Mouse (Mus musculus): ENCODE results near the gene Erp27.

DNA sequence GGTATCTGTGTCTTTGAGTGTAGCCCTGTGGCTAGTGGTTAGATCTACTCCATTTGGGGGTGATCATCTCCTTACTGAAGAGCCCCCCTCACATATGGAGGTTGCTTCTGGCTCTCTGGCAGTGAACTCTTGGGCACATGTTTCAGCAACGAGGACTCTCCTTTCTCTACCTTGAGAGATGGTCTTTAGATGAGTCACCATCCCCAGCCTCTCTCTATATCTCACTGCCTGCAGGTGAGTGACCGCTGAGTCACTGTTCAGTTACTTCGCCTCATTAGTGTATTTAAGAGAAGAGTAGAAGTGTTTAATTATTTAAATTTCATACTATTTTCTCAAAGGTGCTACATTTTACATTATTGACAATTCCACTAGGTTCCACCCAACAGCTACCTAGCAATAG is 15.1 kb upstream of the Erp27 start:
- TF ChIP-seq POLR2A (IDR thresholded peaks at IDR 0.05; ENCODE audit: control insufficient read depth in 1 of 2, insufficient read depth in 1 of 2, low read depth in 1 of 2, low read length in 2 of 2, poor library complexity in 1 of 2) (no peak), CTCF (IDR thresholded peaks at IDR 0.05 in 2 of 3, conservative IDR thresholded peaks at IDR 0.05 in 1 of 3; ENCODE audit: control insufficient read depth in 1 of 3, insufficient read depth in 1 of 3, low read depth in 2 of 3, low read length in 3 of 3, poor library complexity in 1 of 3, severe bottlenecking in 1 of 3) (no peak), KAT2A (conservative IDR thresholded peaks at IDR 0.05; ENCODE audit: low read depth, low read length) (no peak), ZMIZ1 (IDR thresholded peaks at IDR 0.05; ENCODE audit: low read depth, low read length) (no peak), MEF2A (IDR thresholded peaks at IDR 0.05; ENCODE audit: extremely low read depth, insufficient replicate concordance, low read depth, low read length, poor library complexity, severe bottlenecking) (no peak), CHD1 (IDR thresholded peaks at IDR 0.05; ENCODE audit: low read depth, low read length) (no peak)
